Mouse (Mus musculus): ENCODE results near the gene Il27. TPM values are rescaled to one million over a fixed set of nuclear protein-coding genes. Genes with fewer than 3 reads are reported as not detected.

Il27 gene
- polyA plus RNA-seq, 1 experiment = not detected

GRCm38 (mm10) chr7:126602650-126603049 is 7.9 kb upstream of the Il27 start:
- no peak for DNase-seq (ENCODE audit: low read depth)
- no peak for TF ChIP-seq POLR2A (IDR thresholded peaks at IDR 0.05; ENCODE audit: borderline replicate concordance, extremely low read depth, insufficient read depth, insufficient read length, poor library complexity, severe bottlenecking)
- no peak for TF ChIP-seq CTCF (IDR thresholded peaks at IDR 0.05; ENCODE audit: borderline replicate concordance, extremely low read depth, insufficient read depth, insufficient read length)

GRCm38 (mm10) chr7:126601896-126602295 is 7.2 kb upstream of the Il27 start:
- DNase-seq (ENCODE audit: low read depth) = no peak

GRCm38 (mm10) chr7:126598919-126599318 is 4.2 kb upstream of the Il27 start:
- no peak for TF ChIP-seq POLR2A (IDR thresholded peaks at IDR 0.05; ENCODE audit: borderline replicate concordance, extremely low read depth, insufficient read depth, insufficient read length, poor library complexity, severe bottlenecking)
- TF ChIP-seq CTCF (IDR thresholded peaks at IDR 0.05; ENCODE audit: borderline replicate concordance, extremely low read depth, insufficient read depth, insufficient read length) = no peak
- no peak for DNase-seq (ENCODE audit: low read depth)

More at GRCm38 (mm10) chr7:126601896-126602295, 7.2 kb upstream of the Il27 start:
- TF ChIP-seq CTCF (IDR thresholded peaks at IDR 0.05; ENCODE audit: borderline replicate concordance, extremely low read depth, insufficient read depth, insufficient read length) (no peak), POLR2A (IDR thresholded peaks at IDR 0.05; ENCODE audit: borderline replicate concordance, extremely low read depth, insufficient read depth, insufficient read length, poor library complexity, severe bottlenecking) (no peak)

- no peak for DNase-seq (ENCODE audit: low read depth)
- no peak for TF ChIP-seq CTCF (IDR thresholded peaks at IDR 0.05; ENCODE audit: borderline replicate concordance, extremely low read depth, insufficient read depth, insufficient read length)
- TF ChIP-seq POLR2A (IDR thresholded peaks at IDR 0.05; ENCODE audit: borderline replicate concordance, extremely low read depth, insufficient read depth, insufficient read length, poor library complexity, severe bottlenecking) = no peak
These were observed 1.7 kb upstream of the Il27 start for GRCm38 (mm10) chr7:126596414-126596813.

- TF ChIP-seq POLR2A (IDR thresholded peaks at IDR 0.05; ENCODE audit: borderline replicate concordance, extremely low read depth, insufficient read depth, insufficient read length, poor library complexity, severe bottlenecking) (no peak), CTCF (IDR thresholded peaks at IDR 0.05; ENCODE audit: borderline replicate concordance, extremely low read depth, insufficient read depth, insufficient read length) (no peak)
- no peak for DNase-seq (ENCODE audit: low read depth)
These were observed 1.1 kb upstream of the Il27 start for GRCm38 (mm10) chr7:126595890-126596289.

- peak; percentile 61 for DNase-seq (ENCODE audit: low read depth)
- no peak for TF ChIP-seq POLR2A (IDR thresholded peaks at IDR 0.05; ENCODE audit: borderline replicate concordance, extremely low read depth, insufficient read depth, insufficient read length, poor library complexity, severe bottlenecking)
- peak; percentile 64 for TF ChIP-seq CTCF (IDR thresholded peaks at IDR 0.05; ENCODE audit: borderline replicate concordance, extremely low read depth, insufficient read depth, insufficient read length)
These were observed 7.0 kb downstream of the Il27 start for GRCm38 (mm10) chr7:126587779-126588178.

GRCm38 (mm10) chr7:126586839-126587238 is 7.9 kb downstream of the Il27 start:
- DNase-seq (ENCODE audit: low read depth) = no peak
- TF ChIP-seq CTCF (IDR thresholded peaks at IDR 0.05; ENCODE audit: borderline replicate concordance, extremely low read depth, insufficient read depth, insufficient read length) (no peak), POLR2A (IDR thresholded peaks at IDR 0.05; ENCODE audit: borderline replicate concordance, extremely low read depth, insufficient read depth, insufficient read length, poor library complexity, severe bottlenecking) (no peak)

- no peak for TF ChIP-seq POLR2A (IDR thresholded peaks at IDR 0.05; ENCODE audit: borderline replicate concordance, extremely low read depth, insufficient read depth, insufficient read length, poor library complexity, severe bottlenecking)
- no peak for TF ChIP-seq CTCF (IDR thresholded peaks at IDR 0.05; ENCODE audit: borderline replicate concordance, extremely low read depth, insufficient read depth, insufficient read length)
- no peak for DNase-seq (ENCODE audit: low read depth)
These were observed 9.0 kb downstream of the Il27 start, which contains the start of gene Cln3 for GRCm38 (mm10) chr7:126585717-126586116. Gene Cln3, minus strand, starts transcription at chr7:126585817.

- TF ChIP-seq CTCF (IDR thresholded peaks at IDR 0.05; ENCODE audit: borderline replicate concordance, extremely low read depth, insufficient read depth, insufficient read length) (no peak), POLR2A (IDR thresholded peaks at IDR 0.05; ENCODE audit: borderline replicate concordance, extremely low read depth, insufficient read depth, insufficient read length, poor library complexity, severe bottlenecking) (no peak)
- no peak for DNase-seq (ENCODE audit: low read depth)
These were observed 10.2 kb downstream of the Il27 start, which contains the start of gene Apobr for GRCm38 (mm10) chr7:126584506-126584977. Gene Apobr, plus strand, starts transcription at chr7:126584942.

GRCm38 (mm10) chr7:126583761-126584160 is 11.0 kb downstream of the Il27 start:
- DNase-seq (ENCODE audit: low read depth) = no peak
- TF ChIP-seq CTCF (IDR thresholded peaks at IDR 0.05; ENCODE audit: borderline replicate concordance, extremely low read depth, insufficient read depth, insufficient read length) = no peak
- TF ChIP-seq POLR2A (IDR thresholded peaks at IDR 0.05; ENCODE audit: borderline replicate concordance, extremely low read depth, insufficient read depth, insufficient read length, poor library complexity, severe bottlenecking) = no peak

- TF ChIP-seq CTCF (IDR thresholded peaks at IDR 0.05; ENCODE audit: borderline replicate concordance, extremely low read depth, insufficient read depth, insufficient read length) (no peak), POLR2A (IDR thresholded peaks at IDR 0.05; ENCODE audit: borderline replicate concordance, extremely low read depth, insufficient read depth, insufficient read length, poor library complexity, severe bottlenecking) (0 out of 2 replicates have a peak, but pooled peaks have one; percentile 16)
These were observed 11.5 kb downstream of the Il27 start for GRCm38 (mm10) chr7:126583251-126583709.

GRCm38 (mm10) chr7:126582759-126583158 is 12.0 kb downstream of the Il27 start:
- TF ChIP-seq CTCF (IDR thresholded peaks at IDR 0.05; ENCODE audit: borderline replicate concordance, extremely low read depth, insufficient read depth, insufficient read length) (0 out of 2 replicates have a peak, but pooled peaks have one; percentile 2), POLR2A (IDR thresholded peaks at IDR 0.05; ENCODE audit: borderline replicate concordance, extremely low read depth, insufficient read depth, insufficient read length, poor library complexity, severe bottlenecking) (no peak)
- DNase-seq (ENCODE audit: low read depth) = peak; percentile 38

More at GRCm38 (mm10) chr7:126583251-126583709, 11.5 kb downstream of the Il27 start:
- DNase-seq (ENCODE audit: low read depth) = peak; percentile 95
